Mouse (Mus musculus): ENCODE results near the gene Dennd5b.
"Not testable (repeated sequence)": the region's sequence is repeated elsewhere in the genome, so short reads cannot be mapped to it uniquely, and the experiment has no call there.

The Dennd5b gene

DNA sequence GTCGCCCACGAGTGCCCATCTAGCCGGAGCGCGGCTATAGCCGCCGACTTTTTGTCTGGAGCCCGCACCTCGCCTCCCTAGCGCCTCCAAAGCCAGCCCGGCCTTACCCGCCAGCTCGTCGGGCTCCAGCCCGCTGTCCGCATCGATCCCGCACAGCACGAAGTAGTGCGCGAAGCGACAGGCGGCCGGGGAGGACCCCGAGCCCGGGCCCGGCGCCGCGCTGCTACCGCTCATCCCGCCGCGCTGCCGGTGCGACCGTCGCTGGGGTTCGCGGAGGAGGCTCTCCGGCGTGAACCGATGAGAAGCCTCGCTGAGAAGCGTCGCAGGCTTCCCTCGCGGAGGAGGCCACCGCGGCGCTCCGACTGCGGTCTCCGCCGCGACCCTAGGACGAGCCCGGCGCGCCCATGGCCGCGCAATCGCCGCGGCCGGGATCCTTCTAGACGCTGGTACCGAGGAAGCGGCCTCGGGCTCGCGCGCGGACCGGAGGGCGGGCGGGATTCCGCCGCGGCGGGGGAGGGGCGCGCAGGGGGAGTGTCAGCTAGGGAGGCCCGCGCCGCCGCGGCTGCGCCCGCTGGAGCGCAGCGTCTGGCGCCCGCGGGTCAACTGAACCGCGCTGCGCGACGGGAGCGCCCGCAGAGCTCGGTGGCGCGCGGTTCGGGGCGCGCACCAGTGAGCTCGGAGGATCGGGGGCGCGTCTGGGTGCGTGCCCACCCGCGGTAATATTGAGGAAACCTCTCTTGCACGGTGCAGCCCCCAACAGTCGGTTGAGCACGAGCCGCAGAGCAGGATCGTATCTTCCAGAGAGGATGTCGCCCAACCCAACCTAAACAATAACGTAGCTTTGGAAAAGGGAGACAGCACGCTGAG is at the start of gene Dennd5b:
Gene Dennd5b (minus strand): TSS at position 605 of the 867 bp plus-strand sequence.
- DNase-seq (ENCODE audit: low spot score in 2 of 2) = peak in 1 of 2 experiments; percentile 19

DNA sequence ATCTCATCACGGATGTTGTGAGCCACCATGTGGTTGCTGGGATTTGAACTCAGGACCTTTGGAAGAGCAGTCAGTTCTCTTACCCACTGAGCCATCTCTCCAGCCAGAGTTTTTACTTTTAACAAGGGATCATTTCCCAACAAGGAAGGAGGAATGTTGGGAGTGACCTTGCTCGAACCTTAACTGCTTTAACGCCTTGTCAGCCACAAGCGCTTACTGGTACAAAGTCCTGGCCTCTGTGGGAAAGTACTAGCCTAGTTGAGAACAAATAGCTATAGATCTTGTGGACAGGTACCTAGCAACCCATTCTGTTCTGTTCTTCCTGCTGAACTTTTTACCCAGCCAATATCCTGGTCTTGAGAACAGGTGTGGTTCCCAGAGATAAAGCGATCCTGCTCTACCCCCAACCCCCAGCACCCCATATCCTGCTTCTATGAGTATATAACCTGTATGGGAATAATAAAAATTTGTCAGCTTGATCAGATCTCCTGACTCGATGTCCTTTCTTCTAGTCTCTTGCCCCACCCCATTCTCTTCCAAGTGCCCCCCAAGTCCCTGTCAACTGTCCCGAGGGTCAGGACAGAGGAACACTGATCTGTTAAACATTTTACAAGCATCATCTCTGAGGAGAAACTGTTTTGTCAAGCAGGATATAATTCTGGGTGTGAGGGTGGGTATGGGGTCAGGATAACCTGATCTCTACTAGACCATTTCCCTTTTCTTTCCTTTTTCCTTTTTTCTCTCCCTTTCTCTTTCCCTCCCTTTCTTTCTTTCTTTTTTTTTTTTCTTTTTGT is 47.2 kb upstream of the Dennd5b start:
- DNase-seq (ENCODE audit: low spot score in 2 of 2) = no peak

DNA sequence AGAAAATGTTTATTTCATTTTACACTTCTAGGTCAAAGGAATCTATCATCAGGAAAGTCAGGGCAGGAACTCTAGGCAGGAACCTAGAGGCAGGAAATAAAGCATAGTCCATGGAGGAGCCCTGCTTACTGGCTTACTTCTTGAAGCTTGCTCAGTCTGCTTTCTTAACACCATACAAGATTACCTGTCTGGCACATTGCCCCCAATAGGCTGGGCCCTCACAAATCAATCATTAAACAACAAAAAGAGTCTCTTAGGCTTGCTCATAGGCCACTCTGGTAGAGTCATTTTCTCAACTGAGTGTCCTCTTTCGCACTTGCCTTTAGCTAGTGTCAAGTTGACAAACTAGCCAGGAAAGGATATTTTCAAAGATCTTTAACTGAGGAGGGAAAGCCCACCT is 43.7 kb upstream of the Dennd5b start:
- DNase-seq (ENCODE audit: low spot score in 2 of 2) = no peak

DNA sequence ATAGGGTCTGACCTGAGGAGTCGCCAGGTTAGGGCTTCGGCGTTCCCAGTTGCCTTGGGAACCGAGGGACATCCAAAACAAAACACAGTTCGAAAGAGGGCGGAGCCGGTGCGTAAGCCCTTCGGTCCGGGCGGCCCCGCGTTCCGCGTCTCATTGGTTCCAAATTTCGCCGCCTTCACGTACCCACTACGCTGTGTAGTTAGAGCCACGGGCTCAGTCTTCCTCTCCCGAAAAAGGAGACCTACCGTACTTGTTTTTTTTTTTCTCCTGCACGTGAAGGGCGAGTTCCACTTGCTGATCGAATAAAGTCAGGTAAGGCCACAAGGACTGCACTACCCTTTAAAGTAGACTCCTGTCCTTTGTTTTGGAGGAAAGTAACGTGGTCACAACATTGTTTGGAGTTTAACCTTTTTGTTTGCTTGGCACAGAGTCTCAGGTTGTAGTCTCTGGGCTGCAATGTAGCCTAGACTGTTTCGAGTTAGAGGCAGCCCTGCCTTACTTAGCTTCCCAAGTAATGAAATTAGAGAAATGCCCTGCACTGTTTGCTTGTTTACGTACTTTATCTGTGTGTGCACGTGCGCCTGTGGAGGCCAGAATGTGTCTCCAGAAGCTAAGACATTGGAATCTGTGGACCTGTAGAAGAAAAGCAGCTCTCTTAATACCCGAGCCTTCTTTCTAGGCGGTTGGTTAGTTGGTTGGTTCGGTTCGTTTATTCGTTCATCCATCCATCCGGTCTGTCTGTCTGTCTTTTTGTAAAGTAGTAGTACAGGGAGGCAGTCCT is 40.1 kb upstream of the Dennd5b start:
- DNase-seq (ENCODE audit: low spot score in 2 of 2) = peak; percentile 55 to 71

DNA sequence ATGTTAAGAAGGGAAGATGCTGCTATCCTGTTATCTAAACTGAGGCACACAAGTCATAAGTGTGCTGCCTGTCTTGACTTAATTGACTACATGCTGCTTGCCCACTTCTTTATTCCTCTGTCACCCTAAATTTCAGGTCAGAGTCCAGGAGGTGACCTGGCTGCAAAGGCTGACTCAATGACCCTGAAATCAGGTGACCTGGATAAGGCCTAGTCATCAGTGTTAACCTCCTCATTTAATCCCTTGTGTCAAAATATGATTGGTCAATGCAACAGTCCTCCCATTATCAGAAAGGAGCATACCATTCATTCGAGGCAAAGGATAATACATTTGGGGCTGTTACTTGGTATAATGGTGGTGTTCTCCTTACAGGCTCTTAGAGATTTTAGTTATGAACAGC is 38.0 kb upstream of the Dennd5b start, which contains the start of gene Etfbkmt:
Gene Etfbkmt (plus strand): TSS at position 379 of the 400 bp plus-strand sequence.
- DNase-seq (ENCODE audit: low spot score in 2 of 2) = no peak

DNA sequence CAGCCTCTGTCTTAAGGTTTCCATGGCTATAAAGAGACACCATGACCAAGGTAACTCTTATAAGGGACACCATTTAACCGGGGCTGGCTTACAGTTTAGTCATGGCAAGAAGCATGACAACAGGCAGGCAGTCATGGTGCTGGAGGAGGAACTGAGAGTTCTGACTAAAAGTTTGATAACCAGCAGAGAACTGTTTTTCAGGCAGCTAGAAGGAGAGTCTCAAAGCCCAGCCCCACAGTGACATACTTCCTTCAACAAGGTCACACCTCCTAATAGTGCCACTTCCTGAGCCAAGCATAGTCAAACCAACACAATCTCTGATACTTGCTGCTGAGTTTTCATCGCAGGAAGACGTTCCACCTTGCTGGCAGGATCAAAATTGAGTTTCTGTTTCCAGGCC is 37.5 kb upstream of the Dennd5b start:
- DNase-seq (ENCODE audit: low spot score in 2 of 2) = no peak

DNA sequence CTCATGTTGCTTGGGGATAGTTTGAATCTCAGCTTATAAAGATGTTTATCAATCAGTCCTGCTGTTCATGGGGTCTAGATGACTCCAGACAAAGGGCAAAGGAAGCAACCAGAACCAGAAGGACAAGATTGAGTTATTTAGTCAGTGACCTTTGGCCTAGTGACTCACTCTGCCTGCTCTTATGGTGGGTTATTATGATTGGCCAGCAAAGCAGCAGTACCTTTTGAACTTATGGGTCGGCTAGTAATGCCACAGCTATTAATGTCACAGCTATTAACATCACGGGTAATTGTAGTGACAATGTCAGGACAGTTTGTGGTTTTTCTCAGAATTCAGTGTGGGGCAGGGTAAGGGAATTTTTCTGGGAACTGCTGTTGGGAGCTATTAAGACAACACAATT is 36.5 kb upstream of the Dennd5b start:
- DNase-seq (ENCODE audit: low spot score in 2 of 2) = no peak

DNA sequence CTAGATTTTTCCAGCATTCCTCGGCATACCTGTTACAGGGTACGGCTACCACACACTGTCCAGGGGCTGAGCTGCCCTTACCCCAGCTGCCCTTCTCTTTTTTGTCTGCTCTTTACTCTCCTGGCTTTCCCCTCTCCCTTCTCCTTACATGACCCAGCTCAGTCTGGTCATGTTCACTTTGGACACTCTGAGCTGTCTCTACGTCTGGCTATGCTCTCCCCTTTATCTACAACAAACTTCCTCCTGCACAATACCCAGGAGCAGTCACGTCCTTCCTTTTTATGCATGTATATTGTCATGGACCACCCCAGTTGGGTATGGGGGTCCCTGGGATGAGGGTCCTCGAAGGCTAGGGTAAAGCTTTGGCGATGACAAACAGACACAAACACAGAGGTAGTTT is 34.2 kb upstream of the Dennd5b start:
- no peak for DNase-seq (ENCODE audit: low spot score in 2 of 2)

DNA sequence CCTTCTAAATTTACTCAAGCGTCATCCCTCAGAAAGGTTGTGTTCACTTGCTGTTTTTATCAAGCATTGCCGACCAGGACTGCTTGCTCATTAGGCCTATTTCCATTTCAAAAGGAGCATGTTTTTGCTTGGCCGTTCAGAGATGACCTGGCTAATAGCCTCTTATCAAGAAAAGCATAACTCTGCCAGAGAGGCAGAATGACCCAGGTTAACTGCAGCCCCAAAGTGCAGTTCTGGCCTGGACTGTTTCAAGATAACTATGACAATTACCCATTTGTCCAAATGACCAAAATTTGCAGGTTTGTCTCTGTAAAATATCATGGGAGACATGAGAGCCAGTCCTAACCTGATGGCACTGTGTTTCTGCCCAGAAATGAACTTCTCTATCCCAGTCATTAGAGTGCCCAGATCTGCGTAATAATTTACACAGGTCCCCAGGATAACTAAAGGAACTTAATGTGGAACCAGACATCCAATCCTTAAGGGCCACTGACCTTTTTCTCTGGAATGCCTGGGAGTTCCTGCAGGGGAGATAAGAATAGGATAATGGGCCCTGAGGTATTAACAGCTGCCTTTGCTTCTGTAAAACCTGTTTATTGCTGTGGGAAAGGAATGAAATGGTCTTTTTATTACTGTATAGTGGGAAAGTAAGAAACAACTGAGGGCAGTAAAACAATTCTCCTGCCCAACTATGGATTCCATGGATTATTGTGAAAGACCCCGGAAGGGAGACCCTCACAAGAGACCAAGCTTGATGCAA is 33.1 kb upstream of the Dennd5b start:
- no peak for DNase-seq (ENCODE audit: low spot score in 2 of 2)

DNA sequence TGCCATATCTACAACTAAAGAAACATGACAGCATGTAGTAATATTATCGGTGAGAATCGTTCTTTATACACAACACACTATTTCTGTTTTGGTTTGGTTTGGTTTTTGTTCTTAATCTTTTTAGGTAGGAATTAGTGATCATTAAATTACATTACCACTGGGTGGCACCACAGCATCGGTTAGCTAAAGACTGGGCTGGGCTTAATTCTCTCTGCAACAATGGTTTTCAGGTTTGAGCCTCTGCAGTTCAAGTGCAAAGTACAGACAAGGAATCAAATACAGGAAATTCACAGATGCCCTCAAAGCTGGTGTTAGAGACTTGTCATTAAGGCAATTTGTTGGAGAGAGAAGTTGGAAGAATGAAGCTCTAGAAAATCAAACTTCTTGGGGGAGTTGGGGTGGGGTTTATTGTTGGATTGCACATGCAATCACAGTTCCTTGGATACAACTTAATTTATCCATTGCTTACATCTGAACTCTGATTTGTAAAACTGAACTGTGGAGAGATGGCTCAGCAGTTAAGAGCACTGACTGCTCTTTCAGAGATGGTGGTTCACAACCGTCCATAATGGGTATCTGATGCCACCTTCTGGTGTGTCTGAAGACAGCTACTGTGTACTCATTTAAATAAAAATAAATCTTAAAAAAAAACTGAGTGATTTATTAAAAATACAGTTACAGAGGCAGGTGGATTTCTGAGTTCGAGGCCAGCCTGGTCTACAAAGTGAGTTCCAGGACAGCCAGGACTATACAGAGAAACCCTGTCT is 31.0 kb upstream of the Dennd5b start:
- peak in 1 of 2 experiments; percentile 47 for DNase-seq (ENCODE audit: low spot score in 2 of 2)

DNA sequence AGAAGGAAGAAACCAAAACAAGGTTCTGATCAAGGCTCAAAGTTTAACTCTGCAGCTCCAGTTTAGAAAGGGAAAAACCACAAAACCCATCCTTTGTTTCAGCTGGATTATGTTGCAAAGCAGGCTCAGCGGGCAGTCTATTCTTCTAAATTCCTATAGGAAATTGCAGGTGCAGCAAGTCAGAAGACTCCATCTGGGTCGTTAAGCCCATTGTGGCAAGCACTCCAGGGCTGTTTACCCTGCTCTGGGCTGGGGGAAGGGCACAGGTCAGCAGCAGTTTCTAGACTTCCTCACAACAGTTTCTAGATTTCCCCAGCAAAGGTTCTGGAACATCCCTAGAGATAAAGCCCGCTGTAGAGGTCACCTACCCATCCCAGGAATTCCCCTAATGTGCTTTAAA is 29.6 kb upstream of the Dennd5b start:
- no peak for DNase-seq (ENCODE audit: low spot score in 2 of 2)

DNA sequence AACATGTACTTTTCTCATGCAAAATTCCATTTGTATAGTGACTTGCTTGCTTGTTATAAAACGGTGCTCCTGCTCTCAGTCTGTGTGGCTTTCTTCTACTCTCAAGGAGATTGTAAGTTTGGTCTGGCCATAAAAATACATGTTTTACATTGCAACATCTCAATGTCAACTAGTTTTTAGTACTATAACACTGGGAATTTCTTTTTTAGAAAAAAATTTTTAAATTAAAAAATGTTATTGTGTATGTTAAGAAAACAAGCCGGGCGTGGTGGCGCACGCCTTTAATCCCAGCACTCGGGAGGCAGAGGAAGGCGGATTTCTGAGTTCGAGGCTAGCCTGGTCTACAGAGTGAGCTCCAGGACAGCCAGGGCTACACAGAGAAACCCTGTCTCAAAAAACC is 28.4 kb upstream of the Dennd5b start, which contains the start of gene Gm10203:
Gene Gm10203 (plus strand): TSS at position 301 of the 400 bp plus-strand sequence.
- not testable (repeated sequence) for DNase-seq (ENCODE audit: low spot score in 2 of 2)

DNA sequence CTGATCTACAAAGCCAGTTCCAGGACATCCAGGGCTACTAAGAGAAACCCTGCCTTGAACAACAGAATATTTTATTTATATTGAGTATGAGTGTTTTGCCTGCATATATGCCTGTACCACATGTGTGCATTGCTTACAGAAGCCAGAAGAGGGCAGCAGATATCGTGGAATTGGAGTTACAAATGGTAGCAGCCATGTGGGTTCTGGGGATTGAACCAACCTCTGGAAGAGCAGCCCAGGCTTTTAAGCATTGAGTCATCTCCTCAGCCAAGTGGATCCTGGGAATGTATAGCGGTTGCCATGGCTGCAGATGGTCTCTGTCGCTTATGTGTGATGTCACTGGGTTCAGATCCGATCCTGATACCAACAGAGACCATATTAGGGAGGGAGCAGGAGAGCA is 25.2 kb upstream of the Dennd5b start:
- DNase-seq (ENCODE audit: low spot score in 2 of 2) = peak; percentile 27 to 57

DNA sequence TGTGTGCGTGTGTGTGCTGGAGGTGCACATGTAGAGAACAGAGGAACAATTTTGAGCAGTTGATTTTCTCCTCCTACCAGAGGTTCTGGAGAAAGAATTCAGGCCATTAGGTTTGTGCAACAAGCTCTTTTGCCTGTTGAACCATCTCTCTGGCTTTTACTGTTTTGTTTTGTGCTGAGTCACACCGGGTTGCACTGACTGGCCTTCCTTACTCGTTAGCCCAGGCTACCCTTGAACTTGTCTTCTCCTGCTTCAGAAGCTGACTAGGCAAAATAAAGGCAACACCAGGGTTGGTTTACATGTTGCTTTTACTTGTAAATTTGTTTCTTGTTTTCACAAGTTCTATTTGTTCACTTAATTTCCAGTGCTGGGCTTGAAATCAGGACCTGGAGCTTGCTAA is 21.6 kb upstream of the Dennd5b start:
- DNase-seq (ENCODE audit: low spot score in 2 of 2) = no peak

DNA sequence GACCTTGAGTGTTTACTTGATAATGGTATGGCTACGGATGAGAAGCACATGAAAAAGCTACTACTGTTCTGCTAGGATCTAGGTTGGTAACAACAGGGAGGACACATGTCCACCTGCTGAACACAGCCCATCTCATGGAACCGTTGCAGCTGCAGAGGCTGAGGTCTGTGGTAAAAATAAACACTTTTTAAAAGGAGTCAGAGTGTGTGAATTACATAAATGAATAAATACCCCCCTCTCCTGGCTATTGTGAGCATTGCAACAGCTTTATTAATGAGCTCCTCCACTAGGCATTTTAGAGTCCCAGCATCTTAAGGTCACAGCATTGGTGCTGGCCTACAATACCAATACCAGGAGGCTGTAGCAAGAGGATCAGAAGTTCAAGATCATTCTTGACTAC is 18.4 kb upstream of the Dennd5b start:
- DNase-seq (ENCODE audit: low spot score in 2 of 2) = peak in 1 of 2 experiments; percentile 51

DNA sequence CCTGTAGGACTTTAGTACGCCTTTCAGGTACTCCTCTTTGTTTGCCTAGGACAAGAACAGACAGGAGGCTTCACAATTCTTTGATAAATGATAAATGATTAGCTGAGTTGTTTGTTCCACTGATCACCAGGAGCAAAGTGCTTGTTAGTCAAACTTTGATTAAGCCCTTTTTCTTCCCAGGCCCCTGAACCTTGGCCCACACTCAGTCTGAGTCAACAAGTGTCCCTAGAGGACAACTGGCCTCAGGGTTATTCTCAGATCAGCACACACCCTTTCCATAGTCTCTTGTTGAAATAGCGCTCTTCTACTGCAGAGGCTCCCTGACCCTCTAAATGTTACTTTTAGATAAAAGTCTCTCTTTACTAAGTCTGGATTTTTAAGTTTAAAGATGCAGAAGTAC is 17.5 kb upstream of the Dennd5b start:
- DNase-seq (ENCODE audit: low spot score in 2 of 2) = no peak

DNA sequence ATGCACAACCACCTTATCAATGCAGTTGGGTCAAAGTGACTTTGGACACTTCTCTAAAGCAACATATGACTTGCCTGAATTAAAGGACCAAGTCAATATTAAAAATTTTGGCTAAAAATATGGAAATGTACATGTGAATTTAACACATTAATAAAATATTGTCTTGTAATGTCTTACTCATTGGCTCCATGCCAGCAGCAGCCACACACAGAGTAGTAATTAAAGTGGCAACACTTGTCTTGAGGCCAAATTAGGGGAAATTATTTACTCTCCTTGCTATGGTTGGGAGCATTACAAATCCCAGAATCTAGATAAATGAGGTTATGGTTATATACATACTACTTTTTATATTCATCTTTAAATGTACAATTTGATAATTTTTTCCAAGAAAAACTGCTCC is 15.5 kb upstream of the Dennd5b start:
- no peak for DNase-seq (ENCODE audit: low spot score in 2 of 2)

DNA sequence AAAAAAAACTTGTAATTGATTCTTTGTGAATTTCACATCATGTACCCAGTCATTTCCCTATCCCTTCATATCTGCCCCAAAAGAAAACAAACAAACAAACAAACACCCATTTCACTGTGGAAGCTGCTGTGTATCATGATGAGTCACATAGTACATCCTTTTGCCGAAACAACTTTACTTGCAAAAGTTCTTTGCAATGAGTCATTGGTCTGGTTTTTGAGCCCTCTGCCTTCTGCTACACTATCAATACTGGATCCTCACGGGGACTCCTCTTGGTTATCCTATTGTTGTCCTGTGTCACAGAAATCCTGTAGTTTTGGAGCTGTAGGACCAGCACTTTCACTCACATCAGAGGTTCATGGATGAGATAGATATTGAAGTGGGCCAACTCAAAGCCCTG is 7.4 kb upstream of the Dennd5b start:
- no peak for DNase-seq (ENCODE audit: low spot score in 2 of 2)

DNA sequence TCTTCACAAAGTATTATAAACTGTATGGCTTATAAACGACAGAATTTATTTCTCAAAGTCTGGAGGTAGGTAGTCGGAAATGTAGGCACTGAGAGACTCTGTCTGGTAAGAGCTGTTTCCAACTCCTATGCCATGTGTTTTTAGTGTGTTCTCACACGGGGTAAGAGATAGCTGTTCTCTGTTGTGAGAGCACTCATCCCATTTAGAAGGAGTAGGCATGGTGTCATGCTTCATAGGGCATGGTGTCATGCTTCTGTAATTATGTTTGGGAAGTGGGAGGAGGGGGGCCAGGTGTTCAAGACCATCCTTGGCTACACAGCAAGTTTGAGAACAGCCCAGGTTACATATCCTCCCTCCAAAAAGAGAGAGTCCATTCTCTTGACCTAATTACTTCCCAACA is 6.1 kb upstream of the Dennd5b start:
- no peak for DNase-seq (ENCODE audit: low spot score in 2 of 2)

DNA sequence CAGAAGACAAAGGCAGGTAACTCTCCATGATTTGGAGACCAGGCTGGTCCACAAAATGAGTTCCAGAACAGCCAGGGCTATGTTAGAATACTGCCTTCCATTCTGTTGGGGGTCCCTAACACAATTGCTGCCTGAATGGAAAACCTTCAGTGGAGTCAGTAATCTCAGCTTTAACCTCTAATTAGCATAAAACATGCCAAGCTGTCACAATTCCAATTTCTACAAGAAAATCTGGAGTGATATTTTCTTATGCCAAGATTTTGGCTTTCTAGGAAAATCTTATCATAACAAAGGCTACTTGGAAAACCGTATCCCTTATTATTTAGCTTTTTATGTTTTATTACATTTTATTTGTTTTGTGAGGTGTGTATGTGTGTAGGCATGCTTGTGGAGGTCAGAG is 2.0 kb upstream of the Dennd5b start:
- DNase-seq (ENCODE audit: low spot score in 2 of 2) = no peak

DNA sequence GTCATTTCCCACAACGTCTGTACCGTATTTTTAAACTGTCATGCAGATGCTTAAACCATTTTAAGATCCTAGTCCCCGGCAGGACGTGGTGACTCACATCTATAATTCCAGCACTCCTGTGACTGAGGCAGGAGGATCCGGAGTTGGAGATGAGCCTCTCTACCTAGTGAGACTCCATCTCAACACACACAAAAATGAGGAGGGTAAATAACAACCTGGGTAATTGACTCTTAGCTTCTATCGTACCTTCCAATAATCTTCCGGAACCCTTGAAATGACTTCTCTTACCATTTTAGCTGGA is 413 bp upstream of the Dennd5b start:
- DNase-seq (ENCODE audit: low spot score in 2 of 2) = no peak
